Mouse (Mus musculus): ENCODE data around the gene Pcnt.

Pcnt gene

GRCm38 (mm10) chr10:76442178-76443088 is at the start of gene Pcnt:
TSS of gene Pcnt (minus strand) at chr10:76442786.
- peak; percentile 92 for DNase-seq (ENCODE audit: low read depth in 1 of 2, low spot score in 2 of 2)

DNA sequence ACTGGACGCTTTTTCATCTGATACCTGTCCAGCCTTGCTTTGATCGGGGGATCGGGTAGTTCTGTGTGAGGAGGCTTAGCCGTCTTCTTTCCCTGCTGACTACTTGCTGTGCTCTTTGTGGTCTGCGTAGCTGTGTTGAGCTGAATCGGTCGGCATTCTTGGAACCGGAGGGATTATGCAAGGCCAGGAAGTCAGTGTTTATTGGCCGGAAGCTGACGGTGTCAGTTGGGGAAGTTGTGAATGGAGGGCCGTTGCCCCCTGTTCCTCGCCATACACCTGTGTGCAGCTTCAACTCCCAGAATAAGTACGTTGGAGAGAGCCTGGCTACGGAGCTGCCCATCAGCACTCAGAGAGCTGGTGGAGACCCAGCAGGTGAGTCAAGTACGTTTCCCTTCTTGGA is 46.6 kb upstream of the Pcnt start:
- DNase-seq (ENCODE audit: low read depth in 1 of 2, low spot score in 2 of 2): no peak

GRCm38 (mm10) chr10:76488265-76488664 is 45.7 kb upstream of the Pcnt start:
- no peak for DNase-seq (ENCODE audit: low read depth in 1 of 2, low spot score in 2 of 2)

- no peak for DNase-seq (ENCODE audit: low read depth in 1 of 2, low spot score in 2 of 2)
Measured at GRCm38 (mm10) chr10:76486302-76486701, 43.7 kb upstream of the Pcnt start.

- no peak for DNase-seq (ENCODE audit: low read depth in 1 of 2, low spot score in 2 of 2)
Measured at GRCm38 (mm10) chr10:76481480-76481879, 38.9 kb upstream of the Pcnt start.

- no peak for DNase-seq (ENCODE audit: low read depth in 1 of 2, low spot score in 2 of 2)
Measured at GRCm38 (mm10) chr10:76480851-76481250, 38.3 kb upstream of the Pcnt start.

GRCm38 (mm10) chr10:76473759-76474158 is 31.2 kb upstream of the Pcnt start:
- DNase-seq (ENCODE audit: low read depth in 1 of 2, low spot score in 2 of 2): no peak

GRCm38 (mm10) chr10:76468203-76469162 is 25.9 kb upstream of the Pcnt start, which contains the start of the genes Mcm3ap and Ybey:
TSS of gene Mcm3ap (plus strand) at chr10:76468927.
TSS of gene Ybey (minus strand) at chr10:76469114.
- peak; percentile 60 to 82 for DNase-seq (ENCODE audit: low read depth in 1 of 2, low spot score in 2 of 2)

GRCm38 (mm10) chr10:76462721-76463120 is 20.1 kb upstream of the Pcnt start:
- no peak for DNase-seq (ENCODE audit: low read depth in 1 of 2, low spot score in 2 of 2)

DNA sequence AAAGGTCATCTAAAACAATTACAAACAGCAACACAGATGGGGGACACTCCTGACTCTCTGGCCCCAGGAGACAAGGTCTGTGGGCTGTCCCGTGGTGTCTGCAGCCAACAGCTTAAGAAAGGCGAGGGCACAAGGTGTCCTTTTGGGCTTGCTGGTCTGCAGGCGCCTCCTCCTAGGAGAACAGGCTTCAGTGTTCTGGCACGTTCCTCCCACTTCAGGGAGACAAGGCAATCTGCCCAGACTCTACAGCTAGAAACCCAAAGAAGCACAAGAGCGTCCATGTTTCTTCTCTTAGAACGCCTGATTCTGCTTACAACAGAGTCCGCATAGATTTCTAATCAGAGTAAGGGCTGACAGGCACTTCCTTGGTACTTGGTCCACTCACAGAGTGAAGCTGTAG is 19.7 kb upstream of the Pcnt start:
- DNase-seq (ENCODE audit: low read depth in 1 of 2, low spot score in 2 of 2): no peak

DNA sequence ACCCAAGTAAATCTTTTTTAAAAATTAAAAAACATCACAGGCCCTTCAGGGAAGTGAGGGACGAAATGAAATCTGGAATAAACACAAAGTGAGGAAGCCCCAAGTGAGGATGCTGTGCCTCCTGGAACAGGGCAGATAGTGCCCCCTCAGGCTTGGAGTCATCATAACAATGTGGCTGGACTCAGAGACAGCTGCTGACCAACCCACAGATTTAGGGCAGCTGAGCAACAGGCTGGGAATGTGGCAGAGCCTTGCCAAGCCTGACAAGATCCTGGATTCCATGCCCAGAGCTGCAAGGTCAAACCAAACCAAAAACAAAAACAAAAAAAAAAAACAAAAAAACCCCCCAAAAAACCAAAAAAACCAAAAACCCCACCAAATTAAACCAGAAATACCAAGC is 18.7 kb upstream of the Pcnt start:
- DNase-seq (ENCODE audit: low read depth in 1 of 2, low spot score in 2 of 2): no peak

DNA sequence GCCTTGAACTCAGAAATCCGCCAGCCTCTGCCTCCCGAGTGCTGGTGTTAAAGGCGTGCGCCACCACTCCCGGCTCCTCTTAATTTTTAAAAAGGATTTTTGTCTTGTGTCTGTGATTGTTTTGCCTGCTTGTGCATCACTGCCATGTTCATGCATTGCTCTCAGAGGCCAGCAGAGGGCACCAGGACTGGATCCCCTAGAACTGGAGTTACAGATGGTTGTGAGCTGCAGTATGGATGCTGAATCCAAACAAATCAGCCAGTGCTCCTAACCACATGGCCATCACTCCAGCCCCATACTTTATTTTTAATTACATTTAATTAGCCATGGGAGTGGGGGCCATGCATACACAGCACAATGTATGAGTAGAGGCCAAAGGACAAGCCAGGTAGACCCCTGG is 12.7 kb upstream of the Pcnt start:
- DNase-seq (ENCODE audit: low read depth in 1 of 2, low spot score in 2 of 2): peak in 1 of 2 experiments; percentile 9

GRCm38 (mm10) chr10:76448851-76449250 is 6.3 kb upstream of the Pcnt start, which contains the start of gene 2610028H24Rik:
TSS of gene 2610028H24Rik (plus strand) at chr10:76449081.
- DNase-seq (ENCODE audit: low read depth in 1 of 2, low spot score in 2 of 2): no peak

DNA sequence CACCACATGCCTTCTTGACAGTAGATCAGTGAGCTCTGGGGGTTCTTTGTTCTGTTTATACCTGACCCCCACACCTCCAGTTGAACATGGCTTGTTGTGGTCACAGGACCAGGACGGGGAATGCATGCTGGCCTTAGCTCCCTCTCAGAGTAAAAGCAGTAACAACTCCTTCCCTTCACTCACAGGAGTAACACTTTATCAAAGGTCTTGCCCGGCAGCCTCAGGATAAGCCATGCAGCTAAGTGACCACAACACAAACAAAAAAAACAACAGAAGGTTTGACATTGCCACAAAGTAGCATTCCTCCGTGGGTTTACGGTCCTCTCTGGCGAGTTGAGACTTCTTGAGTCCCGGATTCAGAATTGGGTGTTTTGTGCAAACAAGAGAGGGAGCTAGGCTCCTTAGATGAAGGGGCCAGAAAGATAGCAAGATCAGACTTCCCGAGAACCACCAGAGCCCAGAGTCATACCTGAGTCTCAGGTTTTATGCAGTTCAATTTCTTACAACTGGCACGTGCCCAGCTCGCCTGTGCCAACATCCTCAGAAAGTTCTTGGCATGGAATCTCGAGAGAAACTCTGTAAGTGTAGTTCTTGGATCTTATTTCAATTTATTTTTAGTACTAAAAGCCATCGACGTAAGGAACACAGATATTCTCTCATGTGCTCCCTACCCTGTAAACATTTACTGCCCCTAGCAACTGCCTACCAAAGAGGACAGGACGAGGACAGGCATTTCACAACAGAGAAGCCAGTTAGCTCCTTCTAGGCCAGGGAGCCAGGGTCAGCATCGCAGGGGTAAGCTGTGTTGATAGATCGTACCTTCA is 5.0 kb upstream of the Pcnt start:
- no peak for DNase-seq (ENCODE audit: low read depth in 1 of 2, low spot score in 2 of 2)

DNA sequence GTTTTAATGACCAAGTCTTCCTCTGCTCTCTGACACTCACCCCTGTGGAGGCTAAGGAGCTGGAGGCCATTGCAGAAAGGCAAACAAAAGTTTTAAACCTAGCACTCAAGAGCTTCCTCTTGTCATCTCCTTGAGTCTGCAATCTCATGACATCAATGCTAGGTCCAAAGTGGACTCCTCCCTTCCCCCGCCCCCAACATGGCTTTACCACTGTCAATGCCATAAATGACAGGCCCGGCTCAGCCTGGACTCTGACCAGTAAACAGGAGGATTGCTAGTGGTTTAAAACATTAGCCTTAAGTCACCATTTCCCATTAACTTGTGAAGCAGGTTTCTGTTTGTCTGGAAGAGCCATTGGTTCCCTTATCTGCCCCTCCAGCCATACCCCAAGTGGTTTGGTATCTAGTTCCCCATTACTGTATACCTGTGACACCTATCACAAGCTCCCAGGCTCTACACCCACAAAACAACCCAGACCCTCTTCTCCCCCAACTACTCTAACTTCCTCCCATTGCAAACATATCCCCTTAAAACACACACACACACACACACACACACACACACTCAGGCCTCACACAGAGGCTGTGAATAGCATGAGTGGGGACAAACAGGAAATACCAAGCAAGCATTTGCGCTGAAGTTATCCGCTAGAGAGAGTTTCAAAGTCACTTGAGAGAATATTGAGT is 3.6 kb upstream of the Pcnt start:
- DNase-seq (ENCODE audit: low read depth in 1 of 2, low spot score in 2 of 2): no peak

GRCm38 (mm10) chr10:76440281-76440680 is 2.3 kb downstream of the Pcnt start, which contains the start of gene AC141477.1:
TSS of gene AC141477.1 (minus strand) at chr10:76440444.
- DNase-seq (ENCODE audit: low read depth in 1 of 2, low spot score in 2 of 2): no peak

- DNase-seq (ENCODE audit: low read depth in 1 of 2, low spot score in 2 of 2): no peak
Measured at GRCm38 (mm10) chr10:76439107-76439890, 3.3 kb downstream of the Pcnt start.

DNA sequence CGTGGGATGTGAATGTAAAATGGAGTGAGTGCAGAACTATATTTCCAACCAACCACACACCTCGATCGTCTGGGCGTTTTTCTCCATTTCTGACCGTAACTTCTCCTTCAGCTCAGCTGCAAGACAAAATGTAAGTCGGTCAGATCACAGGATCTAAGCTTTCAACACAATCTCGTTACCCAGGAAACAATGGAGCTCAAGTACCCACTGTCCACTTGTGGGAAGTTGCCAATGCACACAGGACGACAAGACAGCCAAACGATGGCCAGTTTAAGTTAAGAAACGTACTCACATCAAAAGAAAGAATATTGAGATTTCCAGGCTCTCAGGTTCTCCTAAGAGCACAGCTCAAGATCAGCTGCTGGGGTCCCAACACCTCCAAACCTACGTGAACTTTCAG is 8.7 kb downstream of the Pcnt start:
- no peak for DNase-seq (ENCODE audit: low read depth in 1 of 2, low spot score in 2 of 2)

- no peak for DNase-seq (ENCODE audit: low read depth in 1 of 2, low spot score in 2 of 2)
Measured at GRCm38 (mm10) chr10:76425674-76426073, 16.9 kb downstream of the Pcnt start.
